Mouse (Mus musculus): ENCODE data around the gene Apoc3. TPM values are rescaled to one million over a fixed set of nuclear protein-coding genes. Genes with fewer than 3 reads are reported as not detected.

Apoc3 gene
- 1.8 and 2.6 TPM in 2 replicates for polyA plus RNA-seq (2012; rRNA removed)

- Histone ChIP-seq H3K4me3 (replicated peaks; ENCODE audit: extremely low read depth, low read depth, low read length) (no peak within 1 kb of the TSS), H3K4me1 (ENCODE audit: control insufficient read depth, insufficient read depth, low read length) (no peaks in the 10 kb centered on the region)
- TF ChIP-seq CTCF (IDR thresholded peaks at IDR 0.05; ENCODE audit: insufficient read depth, low read length) (no peak), POLR2A (IDR thresholded peaks at IDR 0.05; ENCODE audit: borderline replicate concordance, extremely low read depth, low read depth, low read length) (no peak)
- DNase-seq: no peak
Measured at GRCm38 (mm10) chr9:46235596-46235648, at the start of gene Apoc3. Apoc3 (minus strand) TSS chr9:46235636.

DNA sequence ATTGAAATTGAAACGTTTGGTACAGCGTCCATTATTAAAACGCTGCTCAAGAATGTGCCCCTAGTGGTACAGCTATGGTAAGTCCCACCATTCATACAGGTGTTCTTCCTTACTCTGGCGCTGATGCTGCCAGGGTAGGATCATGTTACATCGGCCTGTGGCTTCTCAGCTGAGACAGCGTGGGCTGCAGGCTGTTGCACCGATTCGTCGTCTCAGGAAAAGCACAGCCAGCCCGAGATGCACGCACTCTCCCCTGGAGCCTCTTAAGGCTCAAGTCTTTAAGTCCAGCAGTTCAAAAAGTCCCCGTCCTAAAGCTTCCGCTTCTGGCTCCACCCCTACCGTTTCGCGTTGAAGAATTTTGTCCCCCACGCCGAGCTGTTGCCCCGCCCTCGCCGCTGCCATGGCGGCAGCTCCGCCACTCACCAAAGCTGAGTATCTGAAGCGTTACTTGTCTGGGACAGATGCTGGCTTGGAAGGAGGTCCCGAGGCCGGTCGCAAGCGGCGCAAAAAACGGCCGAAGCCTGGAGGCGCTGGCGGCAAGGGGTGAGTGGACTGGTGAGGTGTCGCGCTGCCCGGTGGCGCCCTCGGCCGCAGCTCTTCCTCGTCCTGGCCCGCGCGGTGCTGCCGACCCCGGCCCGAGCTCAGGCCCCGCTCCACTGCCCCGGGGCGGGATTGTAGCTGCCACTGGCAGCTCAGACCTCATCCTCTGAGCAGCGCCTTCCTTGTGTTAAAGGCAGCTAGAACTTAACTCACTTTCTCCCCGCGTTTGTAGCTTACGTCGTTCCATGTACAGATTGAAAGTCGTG, 47.4 kb upstream of the Apoc3 start, which contains the start of gene Bud13:
TSS of gene Bud13 (plus strand) at position 378 of the 806 bp plus-strand sequence.
- Histone ChIP-seq H3K4me1 (ENCODE audit: control insufficient read depth, insufficient read depth, low read length) (peaks cover 3% of the 10 kb centered on the region; the same call in 1 of the 2 replicates), H3K4me3 (replicated peaks; ENCODE audit: extremely low read depth, low read depth, low read length) (peak within 1 kb of the TSS; percentile 75)
- TF ChIP-seq CTCF (IDR thresholded peaks at IDR 0.05; ENCODE audit: insufficient read depth, low read length) (no peak), POLR2A (IDR thresholded peaks at IDR 0.05; ENCODE audit: borderline replicate concordance, extremely low read depth, low read depth, low read length) (peak; percentile 83)
- under 1% methylated on average over 55 of the region's 55 CpGs for WGBS
- DNase-seq: peak; percentile 97

- peaks cover 6% of the 10 kb centered on the region for H3K4me1 ChIP-seq (ENCODE audit: control insufficient read depth, insufficient read depth, low read length)
- TF ChIP-seq POLR2A (IDR thresholded peaks at IDR 0.05; ENCODE audit: borderline replicate concordance, extremely low read depth, low read depth, low read length): no peak
- TF ChIP-seq CTCF (IDR thresholded peaks at IDR 0.05; ENCODE audit: insufficient read depth, low read length): no peak
- DNase-seq: no peak
- no peak overlapping the region for H3K4me3 ChIP-seq (replicated peaks; ENCODE audit: extremely low read depth, low read depth, low read length)
- 76% methylated on average over 9 of the region's 9 CpGs for WGBS
Measured at GRCm38 (mm10) chr9:46274494-46274893, 39.1 kb upstream of the Apoc3 start.

- H3K4me3 ChIP-seq (replicated peaks; ENCODE audit: extremely low read depth, low read depth, low read length): peak within 1 kb of the TSS; percentile 94
- TF ChIP-seq CTCF (IDR thresholded peaks at IDR 0.05; ENCODE audit: insufficient read depth, low read length): no peak
- TF ChIP-seq POLR2A (IDR thresholded peaks at IDR 0.05; ENCODE audit: borderline replicate concordance, extremely low read depth, low read depth, low read length): peak; percentile 49; the same call in 1 of the 2 replicates
- H3K4me1 ChIP-seq (ENCODE audit: control insufficient read depth, insufficient read depth, low read length): peaks cover 6% of the 10 kb centered on the region
- DNase-seq: peak; percentile 84
- 4% methylated on average over 45 of the region's 45 CpGs for WGBS
Measured at GRCm38 (mm10) chr9:46272677-46273454, 37.4 kb upstream of the Apoc3 start, which contains the start of gene Zpr1. Zpr1 (plus strand) TSS chr9:46273064.

DNA sequence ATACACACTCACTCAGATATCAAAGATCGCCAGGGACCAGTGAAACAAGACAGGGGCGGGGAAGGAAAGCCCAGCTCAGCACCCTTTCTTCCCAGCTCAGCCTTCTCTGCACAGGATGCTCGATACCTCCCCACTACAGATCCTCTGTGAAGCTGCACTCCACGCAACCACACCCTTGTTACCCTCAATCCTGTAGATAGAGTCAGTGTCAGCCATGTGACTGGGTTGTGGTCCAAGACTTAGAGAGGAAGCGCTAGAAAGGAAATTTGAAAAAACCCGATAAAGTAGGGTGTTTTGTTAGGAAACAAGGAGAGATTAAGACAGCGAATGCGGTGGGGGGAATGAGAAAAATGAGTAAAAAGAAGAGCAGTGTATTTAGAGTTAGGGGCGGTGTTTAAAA, 36.6 kb upstream of the Apoc3 start:
- TF ChIP-seq CTCF (IDR thresholded peaks at IDR 0.05; ENCODE audit: insufficient read depth, low read length): no peak
- TF ChIP-seq POLR2A (IDR thresholded peaks at IDR 0.05; ENCODE audit: borderline replicate concordance, extremely low read depth, low read depth, low read length): no peak
- DNase-seq: no peak
- 63% methylated on average over 9 of the region's 9 CpGs for WGBS
- Histone ChIP-seq H3K4me3 (replicated peaks; ENCODE audit: extremely low read depth, low read depth, low read length) (no peak overlapping the region), H3K4me1 (ENCODE audit: control insufficient read depth, insufficient read depth, low read length) (peaks cover 6% of the 10 kb centered on the region)

- WGBS: 92% methylated on average over 4 of the region's 4 CpGs
- H3K4me3 ChIP-seq (replicated peaks; ENCODE audit: extremely low read depth, low read depth, low read length): no peak overlapping the region
- no peak for TF ChIP-seq CTCF (IDR thresholded peaks at IDR 0.05; ENCODE audit: insufficient read depth, low read length)
- peaks cover 6% of the 10 kb centered on the region for H3K4me1 ChIP-seq (ENCODE audit: control insufficient read depth, insufficient read depth, low read length)
- DNase-seq: no peak
Measured at GRCm38 (mm10) chr9:46270782-46271181, 35.3 kb upstream of the Apoc3 start.

DNA sequence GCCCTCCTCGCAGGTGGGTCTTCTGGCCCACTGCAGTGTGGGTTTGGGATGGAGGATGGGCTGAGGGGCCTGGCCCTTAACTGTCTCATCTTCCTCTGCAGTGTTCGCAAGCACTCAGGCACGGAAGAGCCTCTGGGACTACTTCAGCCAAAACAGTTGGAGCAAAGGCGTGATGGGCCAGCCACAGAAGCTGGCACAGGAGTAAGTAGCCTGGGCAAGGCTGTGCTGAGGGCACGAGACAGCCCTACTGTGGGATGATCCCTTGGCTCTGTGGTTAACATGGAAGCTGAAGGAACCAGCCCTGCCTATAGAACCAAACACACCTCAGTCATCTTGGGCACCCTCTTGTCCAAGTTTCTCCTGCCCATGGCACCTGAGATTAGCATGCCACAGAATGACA, 33.7 kb upstream of the Apoc3 start:
- peaks cover 6% of the 10 kb centered on the region for H3K4me1 ChIP-seq (ENCODE audit: control insufficient read depth, insufficient read depth, low read length)
- no peak overlapping the region for H3K4me3 ChIP-seq (replicated peaks; ENCODE audit: extremely low read depth, low read depth, low read length)
- WGBS: 77% methylated on average over 5 of the region's 5 CpGs
- no peak for TF ChIP-seq POLR2A (IDR thresholded peaks at IDR 0.05; ENCODE audit: borderline replicate concordance, extremely low read depth, low read depth, low read length)
- no peak for TF ChIP-seq CTCF (IDR thresholded peaks at IDR 0.05; ENCODE audit: insufficient read depth, low read length)
- DNase-seq: no peak

DNA sequence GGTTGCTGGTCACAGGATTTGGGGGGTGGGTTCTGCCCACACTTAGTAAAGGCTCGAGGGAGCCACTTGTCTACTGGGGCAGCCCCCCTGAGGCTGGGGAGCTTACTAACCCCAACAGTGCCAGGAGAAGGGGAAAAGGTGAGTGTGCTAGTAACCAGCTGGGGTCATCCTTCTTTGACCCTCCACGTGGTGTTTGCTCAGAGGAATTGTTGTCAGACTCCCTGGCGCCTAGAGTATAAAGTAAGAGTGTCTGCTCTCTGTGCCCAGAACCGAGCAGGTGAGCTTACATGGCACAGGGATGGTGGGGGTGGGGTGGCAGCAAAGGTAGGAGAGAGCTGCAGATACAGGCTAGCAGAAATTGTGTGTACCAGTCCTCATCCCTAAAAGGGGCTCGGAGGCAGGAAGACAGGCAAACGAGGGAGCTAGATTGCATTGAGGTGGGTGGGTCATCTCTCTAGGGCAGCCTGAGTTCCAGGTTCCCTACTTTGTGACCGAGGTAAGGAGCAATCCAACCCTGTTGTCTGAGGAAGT, 33.0 kb upstream of the Apoc3 start, which contains the start of gene Apoa5:
TSS of gene Apoa5 (plus strand) at position 291 of the 531 bp plus-strand sequence.
- DNase-seq: no peak
- no peak within 1 kb of the TSS for H3K4me3 ChIP-seq (replicated peaks; ENCODE audit: extremely low read depth, low read depth, low read length)
- WGBS: 34% methylated on average over 7 of the region's 7 CpGs
- peaks cover under 1% of the 10 kb centered on the region; the same call in 1 of the 2 replicates for H3K4me1 ChIP-seq (ENCODE audit: control insufficient read depth, insufficient read depth, low read length)
- no peak for TF ChIP-seq CTCF (IDR thresholded peaks at IDR 0.05; ENCODE audit: insufficient read depth, low read length)
- no peak for TF ChIP-seq POLR2A (IDR thresholded peaks at IDR 0.05; ENCODE audit: borderline replicate concordance, extremely low read depth, low read depth, low read length)

DNA sequence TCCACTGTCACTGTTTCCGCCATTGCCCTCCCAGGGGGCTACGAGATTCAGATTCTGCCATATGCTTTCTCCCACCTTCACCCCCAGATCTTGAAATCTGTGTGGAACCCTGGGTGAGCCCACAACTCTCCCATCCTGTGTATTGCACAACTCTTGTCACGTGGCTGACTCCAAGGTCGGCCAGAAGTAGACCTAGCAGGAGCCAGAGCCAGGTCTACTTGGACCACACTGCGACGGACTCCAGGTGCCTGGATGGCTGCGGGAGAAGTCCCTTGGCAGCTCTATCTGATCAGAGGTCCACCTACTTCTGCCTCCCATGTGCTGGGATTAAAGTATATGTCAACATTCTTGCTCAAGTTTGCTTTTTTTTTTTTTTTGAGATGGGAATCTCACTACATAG, 25.7 kb upstream of the Apoc3 start:
- no peak for TF ChIP-seq CTCF (IDR thresholded peaks at IDR 0.05; ENCODE audit: insufficient read depth, low read length)
- TF ChIP-seq POLR2A (IDR thresholded peaks at IDR 0.05; ENCODE audit: borderline replicate concordance, extremely low read depth, low read depth, low read length): no peak
- H3K4me3 ChIP-seq (replicated peaks; ENCODE audit: extremely low read depth, low read depth, low read length): no peak overlapping the region
- 0 out of 2 replicates have a peak, but pooled peaks cover 2% of the 10 kb centered on the region for H3K4me1 ChIP-seq (ENCODE audit: control insufficient read depth, insufficient read depth, low read length)
- WGBS: 74% methylated on average over 7 of the region's 7 CpGs
- no peak for DNase-seq

Data from lung, adult 2 months (tissue).